Mouse (Mus musculus) myocyte (in vitro differentiated cells): Measurements from ENCODE around the gene Nhlh2.

Experiments
- CEBPB ChIP-seq: IDR thresholded peaks from 2 replicates; pipeline ENCODE4 v1.6.1; 2011; ENCODE audit warnings: mild to moderate bottlenecking, moderate library complexity; ENCODE audit not compliant: poor library complexity, insufficient read depth, severe bottlenecking
- E2F4 ChIP-seq: IDR thresholded peaks from one replicate; pipeline ENCODE4 v1.6.1; 2011; ENCODE audit warnings: mild to moderate bottlenecking, control low read depth, moderate library complexity; ENCODE audit not compliant: insufficient read depth
- MAX ChIP-seq: IDR thresholded peaks from one replicate; pipeline ENCODE4 v1.6.1; 2011; ENCODE audit warnings: low read depth, mild to moderate bottlenecking, control low read depth
- MYOD1 ChIP-seq, 3 experiments: IDR thresholded peaks; one replicate each; pipeline ENCODE4 v1.6.1; 2011; ENCODE audit warnings: control low read depth in 2 of 3, low read depth in 2 of 3, mild to moderate bottlenecking in 2 of 3, moderate library complexity in 1 of 3; ENCODE audit not compliant: insufficient read length in 2 of 3, control insufficient read depth in 1 of 3
- MYOG ChIP-seq, 3 experiments: IDR thresholded peaks; one replicate each; pipeline ENCODE4 v1.6.1; 2011; ENCODE audit warnings: control low read depth in 2 of 3, low read depth in 2 of 3, mild to moderate bottlenecking in 2 of 3; ENCODE audit not compliant: insufficient read length in 2 of 3, control insufficient read depth in 1 of 3, insufficient read depth in 1 of 3
- POLR2A ChIP-seq: IDR thresholded peaks from one replicate; pipeline ENCODE4 v1.6.1; 2011; ENCODE audit warnings: low read depth, mild to moderate bottlenecking, control low read depth, moderate library complexity; ENCODE audit not compliant: insufficient read length
- POLR2AphosphoS2 ChIP-seq: IDR thresholded peaks from one replicate; pipeline ENCODE4 v1.6.1; 2011; ENCODE audit warnings: low read depth, control low read depth; ENCODE audit not compliant: insufficient read length
- REST ChIP-seq: IDR thresholded peaks from one replicate; pipeline ENCODE4 v1.6.1; 2011; ENCODE audit warnings: mild to moderate bottlenecking, control low read depth, moderate library complexity; ENCODE audit not compliant: insufficient read depth, insufficient read length
- TCF12 ChIP-seq: IDR thresholded peaks from one replicate; pipeline ENCODE4 v1.6.1; 2011; ENCODE audit warnings: mild to moderate bottlenecking, control low read depth; ENCODE audit not compliant: poor library complexity, insufficient read depth, severe bottlenecking
- TCF3 ChIP-seq: IDR thresholded peaks from one replicate; pipeline ENCODE4 v1.6.1; 2011; ENCODE audit warnings: low read depth, control low read depth; ENCODE audit not compliant: insufficient read length

DNA sequence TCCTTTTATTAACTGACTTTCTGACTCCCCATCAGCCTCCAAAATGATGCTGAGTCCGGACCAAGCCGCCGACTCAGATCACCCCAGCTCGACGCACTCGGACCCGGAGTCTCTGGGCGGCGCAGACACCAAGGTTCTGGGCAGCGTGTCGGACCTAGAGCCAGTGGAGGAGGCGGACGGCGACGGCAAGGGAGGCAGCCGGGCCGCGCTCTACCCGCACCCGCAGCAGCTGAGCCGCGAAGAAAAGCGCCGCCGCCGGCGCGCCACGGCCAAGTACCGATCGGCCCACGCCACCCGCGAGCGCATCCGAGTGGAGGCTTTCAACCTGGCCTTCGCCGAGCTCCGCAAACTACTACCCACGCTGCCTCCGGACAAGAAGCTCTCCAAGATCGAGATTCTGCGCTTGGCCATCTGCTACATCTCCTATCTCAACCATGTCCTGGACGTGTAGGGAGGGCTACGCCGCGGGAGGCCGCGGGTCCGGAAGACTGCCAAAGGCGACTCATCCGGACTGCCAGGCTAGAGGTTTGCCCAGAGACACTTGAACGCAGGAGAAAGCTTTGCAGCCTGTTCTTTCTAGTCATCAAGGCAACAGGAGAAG lies 2.8 kb downstream of the Nhlh2 start:
- TF ChIP-seq POLR2A = no peak
- no peak for TF ChIP-seq CEBPB
- TF ChIP-seq E2F4 = no peak
- no peak for TF ChIP-seq MYOD1 (IDR thresholded peaks at IDR 0.05; ENCODE audit: control insufficient read depth in 1 of 3, insufficient read length in 2 of 3, low read depth in 2 of 3)
- no peak for TF ChIP-seq TCF12
- no peak for TF ChIP-seq MAX
- TF ChIP-seq REST = no peak
- TF ChIP-seq MYOG (IDR thresholded peaks at IDR 0.05; ENCODE audit: control insufficient read depth in 1 of 3, insufficient read depth in 1 of 3, insufficient read length in 2 of 3, low read depth in 2 of 3) = no peak
- no peak for TF ChIP-seq TCF3
- TF ChIP-seq POLR2AphosphoS2 = no peak
